Mouse (Mus musculus): ENCODE measurements around the gene Mc3r.

- TF ChIP-seq CTCF (IDR thresholded peaks at IDR 0.05; ENCODE audit: insufficient read depth, low read depth, low read length), result no peak
- no peak for TF ChIP-seq POLR2A (IDR thresholded peaks at IDR 0.05; ENCODE audit: insufficient read depth, low read depth, low read length)
These were observed 32.0 kb upstream of the Mc3r start for GRCm38 (mm10) chr2:172216163-172216915.
